Mouse (Mus musculus) hindbrain, embryonic 14.5 days (tissue): ENCODE results near the gene Ggct. TPM values are rescaled to one million over a fixed set of nuclear protein-coding genes. Genes with fewer than 3 reads are reported as not detected.

Experiments
- ATAC-seq: fragments of 200-750 bp; cut with Nextera tagmentation; 2 replicates; pipeline ENCODE4 v1.8.0; 2017; ENCODE audit warnings: moderate number of reproducible peaks, mild to moderate bottlenecking, moderate TSS enrichment, moderate library complexity; ENCODE audit not compliant: low FRiP score
- DNase-seq: peaks from one replicate; pipeline ENCODE4 v3.0.0-alpha.2; 2015; ENCODE audit warnings: low spot score
- H3K27ac ChIP-seq: fragments of 300-500 bp; sonication (generic); 2 replicates; pipeline ENCODE4 v1.5.1; 2014; ENCODE audit warnings: mild to moderate bottlenecking, moderate library complexity
- H3K27me3 ChIP-seq: fragments of 300-500 bp; sonication (generic); 2 replicates; pipeline ENCODE4 v1.6.1; 2014; ENCODE audit warnings: mild to moderate bottlenecking, low read length, mixed read lengths; ENCODE audit not compliant: control insufficient read depth, insufficient read depth
- H3K36me3 ChIP-seq: fragments of 300-500 bp; sonication (generic); replicated peaks from 2 replicates; pipeline ENCODE4 v1.6.1; 2014; ENCODE audit not compliant: control insufficient read depth, insufficient read depth
- H3K4me1 ChIP-seq: fragments of 300-500 bp; sonication (generic); replicated peaks from 2 replicates; pipeline ENCODE4 v1.6.1; 2014; ENCODE audit warnings: antibody characterized with exemption, low read length, mixed read lengths; ENCODE audit not compliant: control insufficient read depth, insufficient read depth
- H3K4me2 ChIP-seq: fragments of 300-500 bp; sonication (generic); replicated peaks from 2 replicates; pipeline ENCODE4 v1.6.1; 2014; ENCODE audit warnings: mild to moderate bottlenecking, moderate library complexity
- H3K4me3 ChIP-seq: fragments of 300-500 bp; sonication (generic); replicated peaks from 2 replicates; pipeline ENCODE4 v1.5.1; 2014; ENCODE audit warnings: mild to moderate bottlenecking, low read length
- H3K9ac ChIP-seq: fragments of 300-500 bp; sonication (generic); 2 replicates; pipeline ENCODE4 v1.6.1; 2014
- H3K9me3 ChIP-seq: fragments of 300-500 bp; sonication (generic); 2 replicates; pipeline ENCODE4 v1.6.1; 2016; ENCODE audit warnings: low read length; ENCODE audit not compliant: control insufficient read depth
- WGBS: fragments of 180-500 bp; shearing (Covaris S2); extraction: QIAGEN DNeasy Blood & Tissue Kit; methylation state at CpG from one replicate; pipeline ENCODE4 v1.1.7; 2014; 5-methylcytosine and 5-hydroxymethylcytosine counted together
- polyA plus RNA-seq: library from polyadenylated mRNA; unstranded; fragments of >200 nt; fragmentation: Nextera tagmentation; extraction: Ambion mirVana; gene quantifications from 2 replicates; pipeline ENCODE4 v1.2.1, GENCODE M21; 2014

Ggct gene
- polyA plus RNA-seq, 1 experiment from 2014 or later: 15.2 TPM

- H3K27ac ChIP-seq: no peak overlapping the region
- no peak overlapping the region for H3K4me3 ChIP-seq
- 78% methylated on average over 4 of the region's 4 CpGs for WGBS
- no peak overlapping the region for H3K9ac ChIP-seq
- H3K4me2 ChIP-seq: no peak overlapping the region
- no peaks in the 10 kb centered on the region for H3K9me3 ChIP-seq
- ATAC-seq (no peak), DNase-seq (no peak)
- H3K36me3 ChIP-seq: no peaks in the 10 kb centered on the region
- no peaks in the 10 kb centered on the region for H3K27me3 ChIP-seq
- no peaks in the 10 kb centered on the region for H3K4me1 ChIP-seq
These were observed 9.7 kb upstream of the Ggct start for GRCm38 (mm10) chr6:55002438-55002837.

- H3K4me3 ChIP-seq: no peak overlapping the region
- no peak overlapping the region for H3K9ac ChIP-seq
- H3K36me3 ChIP-seq: no peaks in the 10 kb centered on the region
- no peaks in the 10 kb centered on the region for H3K9me3 ChIP-seq
- no peak overlapping the region for H3K27ac ChIP-seq
- DNase-seq (no peak), ATAC-seq (no peak)
- WGBS: 89% methylated on average over 4 of the region's 4 CpGs
- no peak overlapping the region for H3K4me2 ChIP-seq
- no peaks in the 10 kb centered on the region for H3K4me1 ChIP-seq
- no peaks in the 10 kb centered on the region for H3K27me3 ChIP-seq
These were observed 8.6 kb upstream of the Ggct start for GRCm38 (mm10) chr6:55001320-55001719.

DNA sequence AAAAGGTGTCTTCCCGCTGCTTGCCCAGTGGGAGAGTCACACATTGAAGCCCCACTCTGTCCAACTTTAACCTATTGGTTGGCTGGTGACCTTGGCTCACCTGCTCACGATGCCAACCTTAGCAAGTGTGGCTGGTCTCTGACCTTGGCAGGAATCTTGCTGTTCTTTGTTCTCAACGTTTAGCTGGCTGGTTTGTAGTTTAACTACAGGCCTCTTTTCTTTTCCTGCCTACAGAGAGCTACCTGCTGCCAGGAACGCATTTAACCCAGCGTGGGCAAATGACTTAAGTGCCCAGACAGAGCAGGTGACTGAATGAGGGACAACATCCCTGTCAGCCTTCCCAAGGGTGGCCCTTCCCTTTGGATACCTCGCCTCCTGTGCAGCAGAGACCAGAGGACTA, 5.0 kb upstream of the Ggct start:
- H3K9me3 ChIP-seq: no peaks in the 10 kb centered on the region
- H3K9ac ChIP-seq: no peak overlapping the region
- no peak for ATAC-seq
- H3K4me2 ChIP-seq: no peak overlapping the region
- H3K27ac ChIP-seq: no peak overlapping the region
- H3K4me1 ChIP-seq: peaks cover 3% of the 10 kb centered on the region; the same call in 1 of the 2 replicates
- DNase-seq: no peak
- no peaks in the 10 kb centered on the region for H3K27me3 ChIP-seq
- no peaks in the 10 kb centered on the region for H3K36me3 ChIP-seq
- whole genome bisulfite sequencing: 82% methylated on average over 6 of the region's 6 CpGs
- H3K4me3 ChIP-seq: no peak overlapping the region

DNA sequence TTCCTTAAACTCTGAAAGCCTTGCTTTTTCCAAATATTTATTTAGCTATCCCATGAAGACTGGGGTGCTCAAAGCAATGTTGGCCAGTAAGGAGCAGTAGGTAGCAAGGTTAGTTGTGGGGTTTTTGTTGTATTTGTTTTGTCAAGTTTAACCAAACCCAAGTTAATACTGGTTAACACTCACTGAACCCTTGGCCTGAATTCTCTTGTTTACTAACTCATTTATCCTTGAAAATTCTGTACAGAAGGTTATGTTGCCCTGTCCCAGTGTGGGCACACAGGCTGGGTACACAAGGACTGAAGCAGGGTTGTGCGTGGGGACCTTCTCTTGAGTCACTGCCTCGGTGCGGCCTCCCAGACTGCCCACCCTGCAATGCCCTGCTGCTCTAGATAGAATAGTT, 3.6 kb upstream of the Ggct start:
- no peak overlapping the region for H3K9ac ChIP-seq
- 96% methylated on average over 3 of the region's 3 CpGs for WGBS

GRCm38 (mm10) chr6:54992141-54992540, 609 bp downstream of the Ggct start:
- H3K27me3 ChIP-seq: no peaks in the 10 kb centered on the region
- H3K4me1 ChIP-seq: peaks cover 13% of the 10 kb centered on the region
- H3K4me3 ChIP-seq: peak overlapping the region; percentile 45
- no peak overlapping the region for H3K27ac ChIP-seq
- H3K4me2 ChIP-seq: peak overlapping the region; percentile 67
- WGBS: 3% methylated on average over 7 of the region's 7 CpGs
- DNase-seq (peak; percentile 28), ATAC-seq (no peak)
- peak overlapping the region; percentile 47 for H3K9ac ChIP-seq
- no peaks in the 10 kb centered on the region for H3K36me3 ChIP-seq
- H3K9me3 ChIP-seq: no peaks in the 10 kb centered on the region

More for the DNA sequence above, 3.6 kb upstream of the Ggct start:
- no peak overlapping the region for H3K4me3 ChIP-seq
- H3K9me3 ChIP-seq: no peaks in the 10 kb centered on the region
- H3K4me1 ChIP-seq: peaks cover 12% of the 10 kb centered on the region
- H3K27ac ChIP-seq: no peak overlapping the region
- DNase-seq: no peak
- no peak for ATAC-seq
- H3K4me2 ChIP-seq: no peak overlapping the region
- no peaks in the 10 kb centered on the region for H3K36me3 ChIP-seq
- no peaks in the 10 kb centered on the region for H3K27me3 ChIP-seq

GRCm38 (mm10) chr6:54991189-54991588, 1.6 kb downstream of the Ggct start:
- DNase-seq: no peak
- no peak overlapping the region for H3K9ac ChIP-seq
- 90% methylated on average over 2 of the region's 2 CpGs for WGBS
- no peak for ATAC-seq
- H3K4me3 ChIP-seq: no peak overlapping the region
- no peaks in the 10 kb centered on the region for H3K9me3 ChIP-seq
- no peaks in the 10 kb centered on the region for H3K27me3 ChIP-seq
- H3K27ac ChIP-seq: no peak overlapping the region
- no peaks in the 10 kb centered on the region for H3K36me3 ChIP-seq
- H3K4me2 ChIP-seq: no peak overlapping the region
- H3K4me1 ChIP-seq: peaks cover 13% of the 10 kb centered on the region

- H3K27me3 ChIP-seq: no peaks in the 10 kb centered on the region
- H3K9me3 ChIP-seq: no peaks in the 10 kb centered on the region
- peaks cover 11% of the 10 kb centered on the region for H3K4me1 ChIP-seq
- no peak overlapping the region for H3K4me3 ChIP-seq
- DNase-seq: no peak
- H3K27ac ChIP-seq: no peak overlapping the region
- 95% methylated on average over 6 of the region's 6 CpGs for WGBS
- no peaks in the 10 kb centered on the region for H3K36me3 ChIP-seq
- no peak for ATAC-seq
- no peak overlapping the region for H3K9ac ChIP-seq
- H3K4me2 ChIP-seq: no peak overlapping the region
These were observed 4.6 kb downstream of the Ggct start for GRCm38 (mm10) chr6:54988141-54988540.

DNA sequence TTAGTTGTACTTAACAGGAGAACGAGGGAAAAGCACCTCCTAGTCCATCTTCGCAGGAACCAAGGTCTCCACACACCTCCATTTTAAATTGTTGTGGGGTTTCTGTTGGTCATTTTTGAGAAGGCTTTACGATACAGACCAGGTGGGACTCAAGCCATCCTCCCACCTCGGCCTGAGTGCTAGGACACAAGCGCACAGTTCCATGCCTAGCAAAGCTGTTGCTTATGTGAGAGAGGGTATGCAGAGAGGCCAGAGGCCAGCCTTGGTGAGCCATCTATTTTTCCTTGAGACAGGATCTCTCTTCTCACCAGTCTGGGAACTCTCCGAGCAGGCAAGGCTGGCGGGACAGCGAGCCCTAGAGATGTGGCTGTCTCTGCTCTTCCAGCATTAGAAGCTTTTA, 8.7 kb downstream of the Ggct start:
- no peaks in the 10 kb centered on the region for H3K27me3 ChIP-seq
- 97% methylated on average over 8 of the region's 8 CpGs for WGBS
- ATAC-seq: no peak
- no peaks in the 10 kb centered on the region for H3K9me3 ChIP-seq
- H3K4me2 ChIP-seq: no peak overlapping the region
- H3K4me1 ChIP-seq: no peaks in the 10 kb centered on the region
- H3K36me3 ChIP-seq: no peaks in the 10 kb centered on the region
- no peak overlapping the region for H3K27ac ChIP-seq
- no peak for DNase-seq
- no peak overlapping the region for H3K4me3 ChIP-seq
- no peak overlapping the region for H3K9ac ChIP-seq

- WGBS: 98% methylated on average over 4 of the region's 4 CpGs
- Histone ChIP-seq H3K36me3 (no peaks in the 10 kb centered on the region), H3K4me2 (no peak overlapping the region), H3K4me3 (no peak overlapping the region), H3K27me3 (no peaks in the 10 kb centered on the region), H3K9ac (no peak overlapping the region), H3K9me3 (no peaks in the 10 kb centered on the region), H3K4me1 (no peaks in the 10 kb centered on the region), H3K27ac (no peak overlapping the region)
- DNase-seq: no peak
- ATAC-seq: no peak
These were observed 9.2 kb downstream of the Ggct start for GRCm38 (mm10) chr6:54983526-54984050.

GRCm38 (mm10) chr6:54979426-54979825, 13.3 kb downstream of the Ggct start:
- Histone ChIP-seq H3K4me1 (no peaks in the 10 kb centered on the region), H3K27ac (no peak overlapping the region), H3K9me3 (no peaks in the 10 kb centered on the region), H3K36me3 (no peaks in the 10 kb centered on the region), H3K9ac (no peak overlapping the region), H3K27me3 (no peaks in the 10 kb centered on the region), H3K4me3 (no peak overlapping the region), H3K4me2 (no peak overlapping the region)
- no peak for DNase-seq
- no peak for ATAC-seq
- WGBS: 97% methylated on average over 6 of the region's 6 CpGs
